Mouse (Mus musculus) left cerebral cortex, postnatal 14 days (tissue): ENCODE data around the gene Adamts6. TPM values are rescaled to one million over a fixed set of nuclear protein-coding genes. Genes with fewer than 3 reads are reported as not detected.

Experiments
- DNase-seq, 2 experiments: peaks; one replicate each; pipeline ENCODE4 v3.0.0; 2021 to 2022; ENCODE audit warnings: low spot score in 2 of 2, mixed read lengths in 1 of 2
- intact Hi-C: fragments of 180-260 bp; cut with DNase I; formaldehyde crosslinking; loops from one replicate; pipeline ENCODE4 v1.15.1; 2025
- long read RNA-seq, 2 experiments: library from polyadenylated mRNA; stranded (forward); transcript quantifications; one replicate each; pipeline ENCODE4 v2.0.0; 2021
- total RNA-seq, 2 experiments: library from RNA; stranded (reverse); gene quantifications; 2 replicates each; pipeline ENCODE4 v1.2.3; 2021

Adamts6 gene
- 1 to 10 TPM; 3.1 to 3.4 TPM for total RNA-seq
- long read RNA-seq, experiment 1, partial matches to known transcripts: 0 of 2 reads
- long read RNA-seq, experiment 1, other reads (novel, unspliced or antisense): 2 of 2 reads
- long read RNA-seq, experiment 2, partial matches to known transcripts: 2 of 2 reads
- long read RNA-seq, experiment 2, other reads (novel, unspliced or antisense): 0 of 2 reads

GRCm38 (mm10) chr13:104287366-104288225 lies at the start of gene Adamts6:
Adamts6 (plus strand) TSS chr13:104287835.
- intact Hi-C loops: loop anchor here (2.0 to 5.0 kb wide), 4 partner anchors 230 to 655 kb away; no protein-coding TSS in a partner anchor
- DNase-seq: no peak

GRCm38 (mm10) chr13:104258997-104259396 lies 28.6 kb upstream of the Adamts6 start:
- intact Hi-C loops: no loop called here
- no peak for DNase-seq

GRCm38 (mm10) chr13:104285031-104285431 lies 2.6 kb upstream of the Adamts6 start:
- DNase-seq: peak; percentile 9 to 61

GRCm38 (mm10) chr13:104285737-104286311 lies 1.8 kb upstream of the Adamts6 start:
- DNase-seq: peak; percentile 9 to 19
- intact Hi-C loops: loop anchor here (2.0 to 5.0 kb wide), 4 partner anchors 231 to 656 kb away; no protein-coding TSS in a partner anchor

More at GRCm38 (mm10) chr13:104285031-104285431, 2.6 kb upstream of the Adamts6 start:
- intact Hi-C loops: loop anchor here (5.0 kb wide), 3 partner anchors 232 to 657 kb away; no protein-coding TSS in a partner anchor

GRCm38 (mm10) chr13:104286336-104286735 lies 1.3 kb upstream of the Adamts6 start:
- DNase-seq: no peak
- intact Hi-C loops: loop anchor here (2.0 to 5.0 kb wide), 4 partner anchors 231 to 656 kb away; no protein-coding TSS in a partner anchor

- intact Hi-C loops: loop anchor here (2.0 to 5.0 kb wide), 4 partner anchors 230 to 655 kb away; no protein-coding TSS in a partner anchor
- DNase-seq: peak; percentile 89 to 94
These were observed 732 bp upstream of the Adamts6 start for GRCm38 (mm10) chr13:104286897-104287309.

GRCm38 (mm10) chr13:104288226-104288859 lies 708 bp downstream of the Adamts6 start:
- DNase-seq: peak; percentile 10 to 48
- intact Hi-C loops: loop anchor here (5.0 kb wide), 3 partner anchors 229 to 654 kb away; no protein-coding TSS in a partner anchor

- intact Hi-C loops: loop anchor here (5.0 kb wide), 3 partner anchors 228 to 653 kb away; no protein-coding TSS in a partner anchor
- no peak for DNase-seq
These were observed 1.5 kb downstream of the Adamts6 start for GRCm38 (mm10) chr13:104289176-104289575.

- no peak for DNase-seq
- intact Hi-C loops: no loop called here
These were observed 7.8 kb downstream of the Adamts6 start for GRCm38 (mm10) chr13:104295472-104295871.

GRCm38 (mm10) chr13:104329336-104329735 lies 41.7 kb downstream of the Adamts6 start:
- DNase-seq: no peak
- intact Hi-C loops: no loop called here

GRCm38 (mm10) chr13:104329742-104330141 lies 42.1 kb downstream of the Adamts6 start:
- no peak for DNase-seq
- intact Hi-C loops: no loop called here

- intact Hi-C loops: no loop called here
- DNase-seq: no peak
These were observed 65.0 kb downstream of the Adamts6 start for GRCm38 (mm10) chr13:104352590-104352989.

GRCm38 (mm10) chr13:104393427-104394356 lies 106.1 kb downstream of the Adamts6 start:
- intact Hi-C loops: no loop called here
- DNase-seq: no peak

- intact Hi-C loops: no loop called here
- peak; percentile 3 to 5 for DNase-seq
These were observed 110.2 kb downstream of the Adamts6 start for GRCm38 (mm10) chr13:104397814-104398213.

- no peak for DNase-seq
- intact Hi-C loops: no loop called here
These were observed 145.1 kb downstream of the Adamts6 start for GRCm38 (mm10) chr13:104432734-104433133.

GRCm38 (mm10) chr13:104442559-104442958 lies 154.9 kb downstream of the Adamts6 start:
- DNase-seq: no peak
- intact Hi-C loops: no loop called here

- no peak for DNase-seq
- intact Hi-C loops: no loop called here
These were observed 157.8 kb downstream of the Adamts6 start for GRCm38 (mm10) chr13:104445437-104445836.

- no peak for DNase-seq
- intact Hi-C loops: no loop called here
These were observed 159.3 kb downstream of the Adamts6 start for GRCm38 (mm10) chr13:104446974-104447373.
